In the genomic region with DNA sequence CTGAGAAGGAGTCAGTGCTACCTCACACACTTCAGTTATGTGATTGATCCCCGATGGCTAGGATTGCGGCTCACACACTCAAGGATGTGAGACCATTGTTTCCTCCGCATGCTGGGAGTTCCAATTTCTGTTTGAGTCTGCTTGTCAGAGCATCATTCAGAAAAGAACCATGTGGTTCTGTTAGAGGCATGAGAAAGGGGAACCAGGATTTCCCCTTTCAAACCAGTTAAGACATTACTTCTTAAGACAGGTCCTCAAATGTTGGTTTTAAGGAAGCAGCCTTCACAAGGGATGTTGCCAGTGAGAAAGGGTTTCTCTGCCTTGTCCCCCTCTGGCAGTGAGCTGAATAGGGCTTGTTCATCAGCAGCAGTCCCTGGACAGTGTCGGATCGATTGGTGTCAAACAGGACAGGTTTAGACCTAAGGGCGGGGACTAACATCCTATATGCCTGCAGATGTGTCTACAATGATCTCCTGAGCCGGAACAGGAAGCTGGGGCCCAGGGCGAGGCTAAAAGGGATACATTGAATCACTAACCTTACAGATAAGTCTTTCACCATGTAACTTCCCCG, we compare ENCODE assay signal across 13 mouse cellular contexts. TPM values are rescaled to one million over a fixed set of nuclear protein-coding genes. Genes with fewer than 3 reads are reported as not detected.
DNase-seq lines count a peak whose midpoint lies in the region; ATAC-seq and TF ChIP-seq lines count a peak whose summit lies in the region.
"Had no signal": no experiment of that assay in that cellular context is flagged by ENCODE, and none has a peak within 500 bp of the region (broad histone marks: within the 10 kb centered on the region; RNA-seq: fewer than 3 reads in every experiment).

No protein-coding gene starts in this region.

- WGBS in bone marrow, adult 2 months: 9% methylated on average over 9 of the region's 9 CpGs
- WGBS in liver, embryonic 14.5 days (ENCODE audit: insufficient replicate concordance): 23% methylated on average over 9 of the region's 9 CpGs
- WGBS in limb, embryonic 10.5 days: 87% methylated on average over 9 of the region's 9 CpGs
- 89% methylated on average over 9 of the region's 9 CpGs for WGBS in forebrain, embryonic 15.5 days

- TF ChIP-seq POLR2A in bone marrow, adult 2 months (IDR thresholded peaks at IDR 0.05; ENCODE audit: borderline replicate concordance, control insufficient read depth, low read depth, low read length): no peak

- no peak for ATAC-seq in liver, embryonic 14.5 days (ENCODE audit: insufficient read depth)
- ATAC-seq in forebrain, embryonic 15.5 days (replicated peaks): no peak
- ATAC-seq: intestine, embryonic 15.5 days; midbrain, embryonic 15.5 days; Patski had no signal

- DNase-seq in CD4-positive, CD25-positive, alpha-beta regulatory T cell, adult 2 months (ENCODE audit: low read depth, low spot score): peak; percentile 58
- no peak for DNase-seq in liver, embryonic 14.5 days (ENCODE audit: low read depth in 3 of 3, low spot score in 3 of 3)
- DNase-seq in spleen, adult 12 weeks (ENCODE audit: low spot score): peak; percentile 5
- no peak for DNase-seq in urinary bladder, postnatal 4 days (ENCODE audit: low spot score in 2 of 2)
- no peak for DNase-seq in limb, embryonic 10.5 days (ENCODE audit: low spot score)
- DNase-seq in kidney, adult 9 months: no peak
- DNase-seq: heart, postnatal 14 days; lung, adult 2 months had no signal

- H3K36me3 ChIP-seq in liver, embryonic 14.5 days (replicated peaks; ENCODE audit: control insufficient read depth, insufficient read depth, low read depth): no peaks in the 10 kb centered on the region
- no peaks in the 10 kb centered on the region for H3K36me3 ChIP-seq in limb, embryonic 10.5 days
- no peaks in the 10 kb centered on the region for H3K36me3 ChIP-seq in forebrain, embryonic 15.5 days
- H3K36me3 ChIP-seq: intestine, embryonic 15.5 days; midbrain, embryonic 15.5 days had no signal

- peaks cover 13% of the 10 kb centered on the region for H3K4me1 ChIP-seq in bone marrow, adult 2 months (ENCODE audit: control insufficient read depth, insufficient read depth, low read length)
- peaks cover 0 to 15% of the 10 kb centered on the region in 2 experiments; a peak in 2 of 4 replicates for H3K4me1 ChIP-seq in liver, embryonic 14.5 days (replicated peaks; ENCODE audit: control insufficient read depth in 2 of 2, insufficient read depth in 2 of 2, low read length in 1 of 2)
- H3K4me1 ChIP-seq in limb, embryonic 10.5 days: no peaks in the 10 kb centered on the region
- no peaks in the 10 kb centered on the region for H3K4me1 ChIP-seq in forebrain, embryonic 15.5 days
- H3K4me1 ChIP-seq: midbrain, embryonic 15.5 days had no signal

- peak overlapping the region; percentile 15; the same call in 1 of the 2 replicates for H3K4me2 ChIP-seq in liver, embryonic 14.5 days (ENCODE audit: low read depth)
- no peak overlapping the region for H3K4me2 ChIP-seq in forebrain, embryonic 15.5 days (replicated peaks)
- H3K4me2 ChIP-seq: intestine, embryonic 15.5 days; midbrain, embryonic 15.5 days had no signal

- H3K9ac ChIP-seq in liver, embryonic 14.5 days (replicated peaks): no peak overlapping the region
- H3K9ac ChIP-seq in forebrain, embryonic 15.5 days (replicated peaks): no peak overlapping the region
- H3K9ac ChIP-seq: intestine, embryonic 15.5 days; midbrain, embryonic 15.5 days had no signal

- TF ChIP-seq EP300 in liver, embryonic 14.5 days (IDR thresholded peaks at IDR 0.05; ENCODE audit: low read depth): no peak

- TF ChIP-seq CTCF in bone marrow, adult 2 months (IDR thresholded peaks at IDR 0.05; ENCODE audit: control insufficient read depth, insufficient read depth, low read length): no peak
- no peak for TF ChIP-seq CTCF in liver, embryonic 14.5 days (IDR thresholded peaks at IDR 0.05; ENCODE audit: low read depth)

- H3K27ac ChIP-seq in bone marrow, adult 2 months (ENCODE audit: control insufficient read depth, insufficient read depth, low read depth, low read length, poor library complexity): peak overlapping the region; percentile 89
- no peak overlapping the region for H3K27ac ChIP-seq in liver, embryonic 14.5 days
- H3K27ac ChIP-seq in limb, embryonic 10.5 days: no peak overlapping the region
- no peak overlapping the region for H3K27ac ChIP-seq in forebrain, embryonic 15.5 days (replicated peaks)
- H3K27ac ChIP-seq: intestine, embryonic 15.5 days; midbrain, embryonic 15.5 days had no signal

- H3K4me3 ChIP-seq in bone marrow, adult 2 months (replicated peaks; ENCODE audit: control insufficient read depth, low read depth, low read length): peak overlapping the region; percentile 18
- no peak overlapping the region for H3K4me3 ChIP-seq in liver, embryonic 14.5 days (ENCODE audit: insufficient read depth in 1 of 2, low read depth in 2 of 2, low read length in 2 of 2)
- H3K4me3 ChIP-seq in limb, embryonic 10.5 days: no peak overlapping the region
- no peak overlapping the region for H3K4me3 ChIP-seq in forebrain, embryonic 15.5 days
- H3K4me3 ChIP-seq: intestine, embryonic 15.5 days; midbrain, embryonic 15.5 days had no signal

- no peaks in the 10 kb centered on the region for H3K27me3 ChIP-seq in liver, embryonic 14.5 days (ENCODE audit: control insufficient read depth, insufficient read depth, low read length)
- no peaks in the 10 kb centered on the region for H3K27me3 ChIP-seq in limb, embryonic 10.5 days (ENCODE audit: low read depth, poor library complexity, severe bottlenecking)
- no peaks in the 10 kb centered on the region for H3K27me3 ChIP-seq in forebrain, embryonic 15.5 days
- H3K27me3 ChIP-seq: intestine, embryonic 15.5 days; midbrain, embryonic 15.5 days; Patski had no signal

- no peaks in the 10 kb centered on the region for H3K9me3 ChIP-seq in liver, embryonic 14.5 days (ENCODE audit: control insufficient read depth, low read length)
- H3K9me3 ChIP-seq in limb, embryonic 10.5 days (replicated peaks): no peaks in the 10 kb centered on the region
- no peaks in the 10 kb centered on the region for H3K9me3 ChIP-seq in forebrain, embryonic 15.5 days
- H3K9me3 ChIP-seq: intestine, embryonic 15.5 days; midbrain, embryonic 15.5 days had no signal

RNA-seq across cellular contexts. Expression of a gene that starts 41.1 kb away (rescaled TPM):
- 8.8 and 14.0 TPM in 2 replicates for polyA plus RNA-seq in bone marrow, adult 2 months (2011; ENCODE audit: insufficient read depth, insufficient read length, low replicate concordance, missing spikeins)
- polyA plus RNA-seq in liver, embryonic 14.5 days (2012; rRNA removed): 0.12 and 0.21 TPM in 2 replicates
- 0.09 and 0.15 TPM in 2 replicates for polyA plus RNA-seq in liver, embryonic 14.5 days (2014; fragmentation: Nextera tagmentation; extraction: Ambion mirVana)
- 0.10 and 0.30 TPM in 2 replicates for polyA plus RNA-seq in limb, embryonic 10.5 days (2016; fragmentation: Nextera tagmentation; extraction: Ambion mirVana)
- polyA plus RNA-seq in forebrain, embryonic 15.5 days (2015; fragmentation: Nextera tagmentation; extraction: Ambion mirVana): 0.28 and 0.42 TPM in 2 replicates

Comparison
In these comparisons a context has a peak if more than half of its experiments do, and no peak if none do; other contexts are left out.
1. DNase-seq: peak in CD4-positive, CD25-positive, alpha-beta regulatory T cell, adult 2 months (single experiment) and spleen, adult 12 weeks (single experiment); none in liver, embryonic 14.5 days (0 of 3), urinary bladder, postnatal 4 days (0 of 2), limb, embryonic 10.5 days (single experiment) and kidney, adult 9 months (single experiment).